Mouse (Mus musculus) neural tube, embryonic 11.5 days (tissue): Measurements from ENCODE around the gene Adgra1. TPM values are rescaled to one million over a fixed set of nuclear protein-coding genes. Genes with fewer than 3 reads are reported as not detected.

ENCODE experiments used
- ATAC-seq: fragments of 200-750 bp; cut with Nextera tagmentation; 2 replicates; pipeline ENCODE4 v1.8.0; 2017; ENCODE audit warnings: moderate number of reproducible peaks, mild to moderate bottlenecking, moderate TSS enrichment, moderate library complexity; ENCODE audit not compliant: insufficient read depth, low FRiP score, low TSS enrichment
- DNase-seq: peaks from one replicate; pipeline ENCODE4 v3.0.0-alpha.2; 2015; ENCODE audit warnings: low spot score
- H3K27ac ChIP-seq: fragments of 300-500 bp; sonication (generic); 2 replicates; pipeline ENCODE4 v1.5.1; 2014; ENCODE audit warnings: low read depth, mild to moderate bottlenecking, low read length
- H3K27me3 ChIP-seq: fragments of 300-500 bp; sonication (generic); 2 replicates; pipeline ENCODE4 v1.6.1; 2014; ENCODE audit warnings: mild to moderate bottlenecking, low read length, mixed read lengths; ENCODE audit not compliant: control insufficient read depth, insufficient read depth
- H3K36me3 ChIP-seq: fragments of 300-500 bp; sonication (generic); 2 replicates; pipeline ENCODE4 v1.6.1; 2014; ENCODE audit warnings: mild to moderate bottlenecking, low read length, moderate library complexity, mixed read lengths; ENCODE audit not compliant: control insufficient read depth, insufficient read depth
- H3K4me1 ChIP-seq: fragments of 300-500 bp; sonication (generic); 2 replicates; pipeline ENCODE4 v1.6.1; 2014; ENCODE audit warnings: low read length, mixed read lengths; ENCODE audit not compliant: control insufficient read depth, insufficient read depth
- H3K4me2 ChIP-seq: fragments of 300-500 bp; sonication (generic); 2 replicates; pipeline ENCODE4 v1.6.1; 2014; ENCODE audit warnings: low read depth, mild to moderate bottlenecking, moderate library complexity
- H3K4me3 ChIP-seq: fragments of 300-500 bp; sonication (generic); 2 replicates; pipeline ENCODE4 v1.5.1; 2014; ENCODE audit warnings: low read depth, low read length
- H3K9ac ChIP-seq: fragments of 300-500 bp; sonication (generic); 2 replicates; pipeline ENCODE4 v1.6.1; 2014; ENCODE audit warnings: mild to moderate bottlenecking, low read length
- H3K9me3 ChIP-seq: fragments of 300-500 bp; sonication (generic); 2 replicates; pipeline ENCODE4 v1.6.1; 2016; ENCODE audit warnings: low read length; ENCODE audit not compliant: control insufficient read depth
- WGBS: fragments of 180-500 bp; shearing (Covaris S2); extraction: QIAGEN DNeasy Blood & Tissue Kit; methylation state at CpG from one replicate; pipeline ENCODE4 v1.1.7; 2014; 5-methylcytosine and 5-hydroxymethylcytosine counted together
- polyA plus RNA-seq: library from polyadenylated mRNA; unstranded; fragments of >200 nt; fragmentation: Nextera tagmentation; extraction: Ambion mirVana; gene quantifications from 2 replicates; pipeline ENCODE4 v1.2.1, GENCODE M21; 2014

Adgra1 gene
- polyA plus RNA-seq, 1 experiment from 2014 or later, result 9.9 TPM

- 80% methylated on average over 6 of the region's 6 CpGs for WGBS
- Histone ChIP-seq H3K36me3 (no peaks in the 10 kb centered on the region), H3K4me1 (no peaks in the 10 kb centered on the region), H3K9ac (no peak overlapping the region), H3K4me2 (no peak overlapping the region), H3K4me3 (no peak overlapping the region), H3K27me3 (no peaks in the 10 kb centered on the region), H3K9me3 (no peaks in the 10 kb centered on the region), H3K27ac (no peak overlapping the region)
- DNase-seq (no peak), ATAC-seq (no peak)
Observed at GRCm38 (mm10) chr7:139842397-139842796, 8.4 kb downstream of the Adgra1 start.

GRCm38 (mm10) chr7:139843140-139843539 lies 9.2 kb downstream of the Adgra1 start:
- WGBS, result 62% methylated on average over 5 of the region's 5 CpGs

GRCm38 (mm10) chr7:139843776-139844175 lies 9.8 kb downstream of the Adgra1 start:
- WGBS, result 50% methylated on average over 5 of the region's 5 CpGs

More at GRCm38 (mm10) chr7:139843140-139843539, 9.2 kb downstream of the Adgra1 start:
- ATAC-seq (no peak), DNase-seq (no peak)
- no peak overlapping the region for H3K4me3 ChIP-seq
- no peak overlapping the region for H3K27ac ChIP-seq
- H3K27me3 ChIP-seq, result no peaks in the 10 kb centered on the region
- no peaks in the 10 kb centered on the region for H3K36me3 ChIP-seq
- no peaks in the 10 kb centered on the region for H3K9me3 ChIP-seq
- no peak overlapping the region for H3K4me2 ChIP-seq
- H3K4me1 ChIP-seq, result no peaks in the 10 kb centered on the region
- no peak overlapping the region for H3K9ac ChIP-seq

GRCm38 (mm10) chr7:139845101-139845500 lies 11.1 kb downstream of the Adgra1 start:
- DNase-seq, result no peak

More at GRCm38 (mm10) chr7:139843776-139844175, 9.8 kb downstream of the Adgra1 start:
- ATAC-seq, result no peak
- Histone ChIP-seq H3K9ac (no peak overlapping the region), H3K9me3 (no peaks in the 10 kb centered on the region), H3K4me1 (no peaks in the 10 kb centered on the region), H3K4me2 (no peak overlapping the region), H3K4me3 (no peak overlapping the region), H3K36me3 (no peaks in the 10 kb centered on the region), H3K27me3 (no peaks in the 10 kb centered on the region), H3K27ac (no peak overlapping the region)
- no peak for DNase-seq

GRCm38 (mm10) chr7:139850152-139850551 lies 16.2 kb downstream of the Adgra1 start:
- Histone ChIP-seq H3K9ac (no peak overlapping the region), H3K4me1 (peaks cover 11% of the 10 kb centered on the region), H3K4me3 (no peak overlapping the region), H3K27me3 (no peaks in the 10 kb centered on the region), H3K36me3 (no peaks in the 10 kb centered on the region), H3K27ac (0 out of 2 replicates have a peak overlapping the region, but pooled peaks have one; percentile 39), H3K4me2 (no peak overlapping the region), H3K9me3 (no peaks in the 10 kb centered on the region)
- WGBS, result 20% methylated on average over 6 of the region's 6 CpGs
- ATAC-seq (peak; percentile 84), DNase-seq (peak; percentile 52)

More at GRCm38 (mm10) chr7:139845101-139845500, 11.1 kb downstream of the Adgra1 start:
- 75% methylated on average over 2 of the region's 2 CpGs for WGBS
- H3K27me3 ChIP-seq, result no peaks in the 10 kb centered on the region
- no peak overlapping the region for H3K9ac ChIP-seq
- H3K4me1 ChIP-seq, result peaks cover 5% of the 10 kb centered on the region; the same call in 1 of the 2 replicates
- no peak overlapping the region for H3K4me2 ChIP-seq
- no peak overlapping the region for H3K4me3 ChIP-seq
- H3K36me3 ChIP-seq, result no peaks in the 10 kb centered on the region
- no peak for ATAC-seq
- no peaks in the 10 kb centered on the region for H3K9me3 ChIP-seq
- no peak overlapping the region for H3K27ac ChIP-seq

GRCm38 (mm10) chr7:139850677-139851076 lies 16.7 kb downstream of the Adgra1 start:
- Histone ChIP-seq H3K36me3 (no peaks in the 10 kb centered on the region), H3K4me3 (no peak overlapping the region), H3K4me2 (no peak overlapping the region), H3K9ac (no peak overlapping the region), H3K27ac (no peak overlapping the region; the same call in 1 of the 2 replicates), H3K9me3 (no peaks in the 10 kb centered on the region), H3K4me1 (peaks cover 11% of the 10 kb centered on the region), H3K27me3 (no peaks in the 10 kb centered on the region)
- ATAC-seq, result 0 out of 2 replicates have a peak, but pooled peaks have one; percentile 20
- WGBS, result 64% methylated on average over 5 of the region's 5 CpGs
- DNase-seq, result no peak

- Histone ChIP-seq H3K9me3 (no peaks in the 10 kb centered on the region), H3K9ac (no peak overlapping the region), H3K4me3 (no peak overlapping the region), H3K27me3 (no peaks in the 10 kb centered on the region), H3K4me2 (no peak overlapping the region), H3K36me3 (no peaks in the 10 kb centered on the region), H3K4me1 (peaks cover 11% of the 10 kb centered on the region), H3K27ac (no peak overlapping the region)
- DNase-seq (no peak), ATAC-seq (no peak)
- WGBS, result 53% methylated on average over 6 of the region's 6 CpGs
Observed at GRCm38 (mm10) chr7:139851098-139851497, 17.1 kb downstream of the Adgra1 start.

- ATAC-seq (no peak), DNase-seq (no peak)
- Histone ChIP-seq H3K9me3 (no peaks in the 10 kb centered on the region), H3K27ac (no peak overlapping the region), H3K4me3 (no peak overlapping the region), H3K36me3 (no peaks in the 10 kb centered on the region), H3K4me1 (peaks cover 4% of the 10 kb centered on the region), H3K9ac (no peak overlapping the region), H3K4me2 (no peak overlapping the region), H3K27me3 (no peaks in the 10 kb centered on the region)
- WGBS, result 82% methylated on average over 11 of the region's 11 CpGs
Observed at GRCm38 (mm10) chr7:139855261-139855660, 21.3 kb downstream of the Adgra1 start.

- Histone ChIP-seq H3K9me3 (no peaks in the 10 kb centered on the region), H3K27ac (no peak overlapping the region), H3K4me3 (no peak overlapping the region), H3K36me3 (no peaks in the 10 kb centered on the region), H3K4me2 (no peak overlapping the region), H3K4me1 (no peaks in the 10 kb centered on the region), H3K9ac (no peak overlapping the region), H3K27me3 (no peaks in the 10 kb centered on the region)
- ATAC-seq (no peak), DNase-seq (peak; percentile 67)
- WGBS, result 28% methylated on average over 3 of the region's 3 CpGs
Observed at GRCm38 (mm10) chr7:139861411-139861810, 27.4 kb downstream of the Adgra1 start.
